Mouse (Mus musculus) lung, postnatal 0 days (tissue): ENCODE results near the gene Ift122. TPM values are rescaled to one million over a fixed set of nuclear protein-coding genes. Genes with fewer than 3 reads are reported as not detected.

Source experiments
- ATAC-seq: fragments of 200-750 bp; cut with Nextera tagmentation; 2 replicates; pipeline ENCODE4 v1.8.0; 2017; ENCODE audit warnings: moderate library complexity
- DNase-seq: peaks from one replicate; pipeline ENCODE4 v3.0.0-alpha.2; 2016; ENCODE audit warnings: low spot score
- H3K27ac ChIP-seq: fragments of 300-500 bp; sonication (generic); 2 replicates; pipeline ENCODE4 v1.5.1; 2014; ENCODE audit warnings: antibody characterized with exemption, mild to moderate bottlenecking, low read length, mixed read lengths
- H3K27me3 ChIP-seq: fragments of 300-500 bp; sonication (generic); replicated peaks from 2 replicates; pipeline ENCODE4 v1.6.1; 2014; ENCODE audit warnings: low read length, mixed read lengths; ENCODE audit not compliant: insufficient read depth
- H3K36me3 ChIP-seq: fragments of 300-500 bp; sonication (generic); 2 replicates; pipeline ENCODE4 v1.6.1; 2014; ENCODE audit warnings: low read length, mixed read lengths; ENCODE audit not compliant: insufficient read depth
- H3K4me1 ChIP-seq: fragments of 300-500 bp; sonication (generic); 2 replicates; pipeline ENCODE4 v1.6.1; 2014; ENCODE audit warnings: antibody characterized with exemption, low read depth, low read length, mixed read lengths; ENCODE audit not compliant: insufficient read depth
- H3K4me2 ChIP-seq: fragments of 300-500 bp; sonication (generic); replicated peaks from 2 replicates; pipeline ENCODE4 v1.6.1; 2014; ENCODE audit warnings: low read depth, mild to moderate bottlenecking, low read length, moderate library complexity, mixed read lengths
- H3K4me3 ChIP-seq: fragments of 300-500 bp; sonication (generic); 2 replicates; pipeline ENCODE4 v1.5.1; 2014; ENCODE audit warnings: low read depth, low read length
- H3K9ac ChIP-seq: fragments of 300-500 bp; sonication (generic); replicated peaks from 2 replicates; pipeline ENCODE4 v1.6.1; 2014; ENCODE audit warnings: low read depth, mild to moderate bottlenecking
- H3K9me3 ChIP-seq: fragments of 300-500 bp; sonication (generic); 2 replicates; pipeline ENCODE4 v1.6.1; 2016; ENCODE audit warnings: low read length, mixed read lengths
- CTCF ChIP-seq: IDR thresholded peaks from 2 replicates; pipeline ENCODE4 v1.5.1; 2016; ENCODE audit warnings: antibody characterized with exemption, mild to moderate bottlenecking
- EP300 ChIP-seq: IDR thresholded peaks from 2 replicates; pipeline ENCODE4 v1.6.1; 2016; ENCODE audit warnings: antibody characterized with exemption, mild to moderate bottlenecking, control low read depth
- WGBS: fragments of 180-500 bp; shearing (Covaris S2); extraction: QIAGEN DNeasy Blood & Tissue Kit; methylation state at CpG from one replicate; pipeline ENCODE4 v1.1.7; 2014; 5-methylcytosine and 5-hydroxymethylcytosine counted together
- polyA plus RNA-seq: library from polyadenylated mRNA; unstranded; fragments of >200 nt; fragmentation: Nextera tagmentation; extraction: Ambion mirVana; gene quantifications from 2 replicates; pipeline ENCODE4 v1.2.1, GENCODE M21; 2015

The Ift122 gene
- polyA plus RNA-seq, 1 experiment from 2014 or later: 8.3 TPM

DNA sequence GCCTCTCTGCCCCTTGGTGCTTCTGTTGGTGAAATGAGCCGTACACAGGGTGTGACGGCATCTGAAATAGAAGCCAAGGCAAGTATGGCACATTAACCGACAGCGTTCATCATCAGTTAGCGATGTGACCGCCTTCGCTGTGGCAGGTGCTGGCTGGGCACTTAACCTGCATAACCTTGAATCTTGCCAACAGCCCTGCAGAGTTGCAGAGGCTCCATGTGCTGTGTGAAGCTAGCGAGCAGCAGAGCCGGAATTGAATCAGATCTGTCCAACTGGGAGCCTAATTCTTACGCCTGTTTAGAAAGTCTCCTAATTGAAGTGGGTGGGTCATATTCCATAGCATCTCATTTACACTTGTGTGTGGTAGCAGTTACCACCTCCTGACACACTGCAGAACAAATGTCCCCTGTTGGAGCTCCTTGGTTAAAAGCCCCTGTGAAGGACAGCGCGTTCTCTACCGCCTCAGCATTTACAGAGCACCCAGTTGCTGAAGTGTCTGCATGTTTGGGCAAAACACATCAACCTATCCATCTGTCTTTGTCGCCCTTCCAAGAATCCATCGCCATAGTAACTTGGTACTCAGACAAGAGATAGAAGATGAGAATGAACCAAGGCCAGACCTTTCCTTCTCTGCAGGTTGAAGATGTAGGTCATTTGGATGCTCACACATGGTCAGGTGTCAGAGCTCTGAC, 61.4 kb downstream of the Ift122 start:
- no peak for TF ChIP-seq EP300
- TF ChIP-seq CTCF: no peak
- no peak overlapping the region for H3K4me3 ChIP-seq
- H3K36me3 ChIP-seq: no peaks in the 10 kb centered on the region
- H3K4me1 ChIP-seq: peaks cover 2% of the 10 kb centered on the region; the same call in 1 of the 2 replicates
- H3K27me3 ChIP-seq: no peaks in the 10 kb centered on the region
- H3K9ac ChIP-seq: no peak overlapping the region
- 87% methylated on average over 15 of the region's 15 CpGs for WGBS
- DNase-seq (no peak), ATAC-seq (no peak)
- H3K9me3 ChIP-seq: no peaks in the 10 kb centered on the region
- H3K4me2 ChIP-seq: no peak overlapping the region
- H3K27ac ChIP-seq: no peak overlapping the region

DNA sequence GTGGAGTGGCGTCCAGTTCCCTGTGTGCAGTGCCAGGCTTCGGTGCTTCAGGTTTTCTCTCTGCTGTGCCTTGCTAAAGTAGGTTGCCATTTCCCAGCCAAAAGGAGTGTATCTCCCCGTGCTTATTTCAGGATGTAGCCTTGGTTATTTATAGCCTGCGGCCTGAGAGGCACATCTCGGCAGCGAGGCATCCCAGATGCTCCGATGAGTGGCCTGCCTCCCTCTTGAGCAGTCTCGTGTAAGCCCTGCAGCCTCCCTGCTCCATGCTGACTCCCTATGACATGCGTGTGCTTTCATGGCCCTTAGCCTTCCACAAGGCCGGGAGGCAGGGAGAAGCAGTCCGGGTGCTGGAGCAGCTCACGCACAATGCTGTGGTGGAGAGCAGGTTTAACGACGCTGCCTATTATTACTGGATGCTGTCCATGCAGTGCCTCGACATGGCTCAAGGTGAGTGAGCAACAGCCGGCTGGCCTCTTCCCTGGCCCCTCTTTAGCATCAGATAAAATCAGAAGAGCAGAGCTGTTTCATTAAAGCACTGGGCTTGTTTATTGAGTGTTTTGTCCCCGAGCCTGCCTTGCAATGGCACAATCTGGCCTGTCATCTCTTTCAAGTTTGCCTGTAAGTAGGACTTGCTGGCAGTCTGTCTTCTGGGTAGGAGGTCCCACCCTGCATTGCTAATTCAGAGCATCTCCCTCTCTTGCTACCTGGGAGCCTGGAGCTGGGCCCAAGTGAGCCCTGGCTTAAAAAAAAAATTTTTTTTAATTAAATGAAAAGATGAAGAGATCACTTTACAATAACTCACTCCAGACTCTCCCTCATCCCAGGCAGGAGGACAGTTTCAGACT, 62.6 kb downstream of the Ift122 start:
- TF ChIP-seq EP300 (no peak), CTCF (no peak)
- H3K27ac ChIP-seq: no peak overlapping the region
- no peaks in the 10 kb centered on the region for H3K27me3 ChIP-seq
- peaks cover 2% of the 10 kb centered on the region; the same call in 1 of the 2 replicates for H3K4me1 ChIP-seq
- H3K4me2 ChIP-seq: no peak overlapping the region
- no peaks in the 10 kb centered on the region for H3K9me3 ChIP-seq
- DNase-seq (no peak), ATAC-seq (no peak)
- no peak overlapping the region for H3K4me3 ChIP-seq
- 53% methylated on average over 17 of the region's 17 CpGs for WGBS
- no peaks in the 10 kb centered on the region for H3K36me3 ChIP-seq
- no peak overlapping the region for H3K9ac ChIP-seq

DNA sequence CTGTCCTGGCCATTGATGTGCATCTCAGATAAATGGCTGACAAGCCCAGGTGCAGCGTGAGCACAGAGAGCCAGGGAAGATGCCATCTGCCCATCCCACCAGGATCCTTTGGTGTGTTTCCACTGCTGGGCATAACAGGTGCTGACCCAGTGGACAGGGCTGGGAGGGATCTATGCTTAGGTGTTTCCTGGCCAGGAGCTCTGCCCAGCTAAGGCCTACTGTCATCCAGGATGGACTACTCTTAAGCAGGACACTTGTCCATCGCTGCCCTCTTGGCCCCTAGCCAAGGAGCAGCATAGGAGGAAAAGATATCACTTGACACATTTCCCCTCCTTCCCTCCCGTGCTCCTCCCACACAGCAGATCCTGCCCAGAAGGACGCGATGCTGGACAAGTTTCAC, 63.3 kb downstream of the Ift122 start:
- Histone ChIP-seq H3K27me3 (no peaks in the 10 kb centered on the region), H3K9ac (no peak overlapping the region), H3K27ac (no peak overlapping the region), H3K36me3 (no peaks in the 10 kb centered on the region), H3K9me3 (no peaks in the 10 kb centered on the region), H3K4me2 (no peak overlapping the region), H3K4me1 (no peaks in the 10 kb centered on the region), H3K4me3 (no peak overlapping the region)
- ATAC-seq (no peak), DNase-seq (no peak)
- TF ChIP-seq CTCF: no peak
- TF ChIP-seq EP300: no peak
- 66% methylated on average over 5 of the region's 5 CpGs for WGBS

DNA sequence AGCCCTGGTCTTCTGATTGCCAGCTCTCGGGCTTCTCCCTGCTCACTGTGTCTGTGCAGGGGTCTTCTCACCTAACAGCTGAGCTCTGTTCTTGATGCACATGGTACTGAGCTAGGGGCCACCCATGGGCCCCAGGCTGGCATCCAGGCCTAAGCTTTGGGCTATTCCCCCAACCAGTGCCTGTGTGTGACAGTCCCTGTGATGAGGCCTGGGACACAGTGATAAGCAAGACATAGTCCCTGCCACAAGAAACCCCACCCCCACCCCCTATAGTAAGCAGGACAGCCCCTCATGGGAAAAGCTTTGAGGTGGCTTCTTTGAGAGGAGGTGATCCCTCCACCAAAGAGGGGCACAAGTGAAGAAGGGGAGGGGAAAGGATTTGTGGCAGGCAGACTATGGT, 65.3 kb downstream of the Ift122 start:
- H3K4me2 ChIP-seq: no peak overlapping the region
- H3K4me3 ChIP-seq: no peak overlapping the region
- no peaks in the 10 kb centered on the region for H3K36me3 ChIP-seq
- H3K27ac ChIP-seq: no peak overlapping the region
- DNase-seq (no peak), ATAC-seq (no peak)
- H3K9ac ChIP-seq: no peak overlapping the region
- H3K9me3 ChIP-seq: no peaks in the 10 kb centered on the region
- no peaks in the 10 kb centered on the region for H3K4me1 ChIP-seq
- no peaks in the 10 kb centered on the region for H3K27me3 ChIP-seq
- TF ChIP-seq EP300 (no peak), CTCF (no peak)
- WGBS: 86% methylated on average over 1 of the region's 1 CpGs

DNA sequence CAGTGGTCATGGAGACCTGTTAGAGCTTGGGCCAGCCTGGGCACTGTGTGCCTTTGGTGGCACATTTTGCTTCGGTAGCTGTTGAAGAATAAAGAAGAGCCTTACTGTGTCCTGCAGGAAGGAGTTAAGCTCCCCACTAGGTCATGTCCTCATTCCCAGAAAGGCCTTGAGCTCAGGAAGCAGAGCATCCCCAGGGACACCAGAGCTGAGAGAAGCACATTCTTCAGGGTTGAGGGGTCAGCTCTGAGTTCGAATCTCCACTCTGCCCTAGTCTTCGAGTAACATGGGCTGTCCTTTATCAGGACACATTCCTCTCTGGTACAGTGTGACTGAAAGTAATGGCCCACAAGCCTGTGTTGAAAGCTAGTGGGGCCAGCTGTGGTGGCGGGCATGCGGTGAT, 66.6 kb downstream of the Ift122 start:
- H3K36me3 ChIP-seq: no peaks in the 10 kb centered on the region
- DNase-seq (no peak), ATAC-seq (no peak)
- no peak overlapping the region for H3K27ac ChIP-seq
- H3K27me3 ChIP-seq: no peaks in the 10 kb centered on the region
- H3K4me1 ChIP-seq: peaks cover 4% of the 10 kb centered on the region; the same call in 1 of the 2 replicates
- no peak overlapping the region for H3K4me3 ChIP-seq
- TF ChIP-seq CTCF (no peak), EP300 (no peak)
- no peak overlapping the region for H3K9ac ChIP-seq
- 89% methylated on average over 5 of the region's 5 CpGs for WGBS
- H3K9me3 ChIP-seq: no peaks in the 10 kb centered on the region
- H3K4me2 ChIP-seq: no peak overlapping the region

DNA sequence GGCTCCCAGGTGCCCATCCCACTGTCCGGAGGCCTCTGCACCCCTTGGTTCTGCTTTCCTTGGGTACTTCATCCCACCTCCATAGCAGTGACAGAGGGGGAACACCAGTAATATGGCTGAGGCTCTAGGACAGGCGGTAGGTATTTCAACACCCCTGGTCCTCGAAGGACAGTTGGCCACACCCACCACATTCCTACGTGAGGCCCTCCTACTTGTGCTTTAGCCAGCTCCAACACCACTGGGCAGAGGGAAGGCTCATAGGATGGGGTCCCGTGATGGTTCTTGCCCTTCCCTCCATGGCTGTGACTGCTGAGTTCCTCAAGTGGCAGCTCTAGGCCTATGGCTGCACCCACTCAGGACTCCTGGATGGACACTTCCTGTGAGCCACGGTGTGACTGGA, 71.6 kb downstream of the Ift122 start:
- no peaks in the 10 kb centered on the region for H3K27me3 ChIP-seq
- peak; percentile 86 for DNase-seq
- H3K4me1 ChIP-seq: peaks cover 10% of the 10 kb centered on the region; the same call in 1 of the 2 replicates
- peak; percentile 83 for ATAC-seq
- no peak for TF ChIP-seq EP300
- no peak for TF ChIP-seq CTCF
- H3K4me3 ChIP-seq: no peak overlapping the region
- H3K36me3 ChIP-seq: no peaks in the 10 kb centered on the region
- H3K9me3 ChIP-seq: no peaks in the 10 kb centered on the region
- 31% methylated on average over 6 of the region's 6 CpGs for WGBS
- H3K9ac ChIP-seq: no peak overlapping the region
- H3K27ac ChIP-seq: no peak overlapping the region
- no peak overlapping the region for H3K4me2 ChIP-seq
